Mouse (Mus musculus): ENCODE results near the gene Cblb. TPM values are rescaled to one million over a fixed set of nuclear protein-coding genes. Genes with fewer than 3 reads are reported as not detected.

Gene Cblb
- total and polyA plus RNA-seq, 2 experiments, result 2.5 to 6.9 TPM

DNA sequence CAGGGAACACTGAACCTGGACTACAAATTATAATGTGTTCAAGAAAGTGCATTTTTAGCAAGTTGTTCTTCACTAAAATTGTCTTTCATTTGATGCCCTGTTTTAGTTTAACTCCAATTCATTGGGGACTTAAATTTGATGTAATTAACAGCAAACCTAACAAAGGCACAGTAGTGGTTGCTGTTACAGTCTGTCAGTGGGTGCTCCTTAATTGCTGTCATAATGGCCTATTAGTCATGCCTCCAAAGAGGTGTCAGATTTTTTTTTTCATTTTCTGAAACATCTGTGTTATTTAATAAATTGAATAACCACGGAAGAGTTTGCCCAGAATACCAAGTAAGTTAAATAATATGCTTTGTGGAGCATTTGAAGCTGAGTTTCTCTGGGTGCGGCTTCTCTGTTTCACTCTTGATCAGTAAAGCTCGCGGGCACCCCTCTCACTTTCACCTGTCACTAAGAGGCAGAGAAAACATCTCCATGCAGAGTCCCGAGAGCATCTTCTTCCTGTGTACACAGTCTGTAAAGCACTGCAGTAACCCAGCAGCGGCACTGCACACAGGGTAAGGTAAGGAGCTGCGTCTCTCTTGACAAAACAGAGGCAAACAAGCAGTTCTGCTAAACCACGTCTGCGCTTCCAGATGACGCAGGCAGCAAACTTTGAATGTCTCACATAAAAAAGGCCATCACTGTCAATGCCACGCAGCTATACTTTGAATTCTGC lies 116.1 kb downstream of the Cblb start:
- no peak for DNase-seq (ENCODE audit: extremely low read depth, low read depth, low spot score)
- WGBS, result 95% methylated on average over 11 of the region's 11 CpGs
- Histone ChIP-seq H3K9ac (ENCODE audit: low read depth, low read length) (no peak overlapping the region), H3K4me1 (ENCODE audit: control insufficient read depth, insufficient read depth, low read length) (peaks cover 3% of the 10 kb centered on the region; the same call in 1 of the 2 replicates), H3K27me3 (ENCODE audit: control insufficient read depth, insufficient read depth, low read length) (no peaks in the 10 kb centered on the region), H3K4me3 (ENCODE audit: insufficient read depth, low read depth, low read length) (no peak overlapping the region), H3K27ac (replicated peaks; ENCODE audit: insufficient read depth, low read depth, low read length) (no peak overlapping the region), H3K79me2 (ENCODE audit: control insufficient read depth, insufficient read depth, low read length) (no peaks in the 10 kb centered on the region; the same call in 1 of the 2 replicates), H3K36me3 (ENCODE audit: control insufficient read depth, insufficient read depth, low read length) (peaks cover 4% of the 10 kb centered on the region; the same call in 1 of the 2 replicates)
- TF ChIP-seq POLR2A (IDR thresholded peaks at IDR 0.05; ENCODE audit: extremely low read depth, insufficient read depth, low read length) (no peak), CTCF (IDR thresholded peaks at IDR 0.05; ENCODE audit: low read depth, low read length) (no peak)

DNA sequence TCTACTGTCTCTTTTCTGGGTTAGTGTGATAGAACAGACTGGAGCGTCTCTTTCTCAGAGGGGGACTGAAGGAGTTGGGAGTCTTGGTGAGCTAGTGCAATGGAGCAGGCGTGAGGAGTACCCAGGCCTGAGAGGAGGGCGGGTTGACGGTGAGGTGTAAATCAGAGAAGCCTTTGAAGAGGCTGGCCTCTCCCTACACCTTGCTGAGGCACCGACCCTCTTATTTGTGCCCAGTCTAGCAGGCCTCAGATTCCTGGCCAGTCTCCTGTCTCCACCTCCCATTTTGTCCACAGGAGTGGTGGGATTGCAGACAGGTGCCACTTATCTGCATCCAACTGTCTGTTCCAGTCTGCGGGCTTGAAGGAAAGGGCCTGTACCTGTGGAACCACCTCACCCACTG lies 117.0 kb downstream of the Cblb start:
- Histone ChIP-seq H3K27ac (replicated peaks; ENCODE audit: insufficient read depth, low read depth, low read length) (no peak overlapping the region), H3K4me3 (ENCODE audit: insufficient read depth, low read depth, low read length) (no peak overlapping the region), H3K36me3 (ENCODE audit: control insufficient read depth, insufficient read depth, low read length) (peaks cover 8% of the 10 kb centered on the region; the same call in 1 of the 2 replicates), H3K27me3 (ENCODE audit: control insufficient read depth, insufficient read depth, low read length) (no peaks in the 10 kb centered on the region), H3K79me2 (ENCODE audit: control insufficient read depth, insufficient read depth, low read length) (no peaks in the 10 kb centered on the region; the same call in 1 of the 2 replicates), H3K9ac (ENCODE audit: low read depth, low read length) (no peak overlapping the region), H3K4me1 (ENCODE audit: control insufficient read depth, insufficient read depth, low read length) (peaks cover 3% of the 10 kb centered on the region; the same call in 1 of the 2 replicates)
- WGBS, result 88% methylated on average over 6 of the region's 6 CpGs
- TF ChIP-seq CTCF (IDR thresholded peaks at IDR 0.05; ENCODE audit: low read depth, low read length) (no peak), POLR2A (IDR thresholded peaks at IDR 0.05; ENCODE audit: extremely low read depth, insufficient read depth, low read length) (no peak)
- no peak for DNase-seq (ENCODE audit: extremely low read depth, low read depth, low spot score)

DNA sequence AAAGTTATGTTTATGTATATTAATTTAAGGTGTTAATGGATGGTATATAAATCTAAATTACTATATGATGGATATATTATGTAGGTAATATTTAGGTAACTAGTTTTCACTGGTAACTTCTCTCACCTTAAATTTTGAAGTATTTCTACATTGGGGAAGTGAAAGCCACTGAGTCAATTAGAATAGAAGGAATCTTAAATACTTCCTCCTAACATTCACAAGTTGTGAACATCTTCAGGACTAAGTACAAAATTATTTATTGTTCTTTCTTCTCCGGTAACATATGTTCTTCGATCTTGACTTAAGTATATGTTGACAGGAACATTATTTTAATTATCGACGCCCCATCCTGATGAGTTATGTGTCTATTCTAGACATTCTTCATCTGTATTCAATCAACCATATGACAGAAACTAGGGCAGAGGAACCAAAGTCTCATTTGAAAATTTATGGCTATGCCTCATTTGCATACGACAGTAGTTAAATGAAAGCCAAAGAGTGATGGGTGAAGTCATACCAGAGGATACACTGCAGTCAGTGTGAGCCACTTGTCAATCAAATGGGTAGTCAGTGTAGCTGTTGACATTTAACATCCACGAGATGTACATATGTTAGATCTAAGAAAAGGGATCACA lies 118.2 kb downstream of the Cblb start:
- Histone ChIP-seq H3K79me2 (ENCODE audit: control insufficient read depth, insufficient read depth, low read length) (no peaks in the 10 kb centered on the region; the same call in 1 of the 2 replicates), H3K9ac (ENCODE audit: low read depth, low read length) (no peak overlapping the region), H3K27me3 (ENCODE audit: control insufficient read depth, insufficient read depth, low read length) (no peaks in the 10 kb centered on the region), H3K4me3 (ENCODE audit: insufficient read depth, low read depth, low read length) (no peak overlapping the region), H3K36me3 (ENCODE audit: control insufficient read depth, insufficient read depth, low read length) (peaks cover 8% of the 10 kb centered on the region; the same call in 1 of the 2 replicates), H3K27ac (replicated peaks; ENCODE audit: insufficient read depth, low read depth, low read length) (no peak overlapping the region), H3K4me1 (ENCODE audit: control insufficient read depth, insufficient read depth, low read length) (peaks cover 3% of the 10 kb centered on the region; the same call in 1 of the 2 replicates)
- no peak for TF ChIP-seq POLR2A (IDR thresholded peaks at IDR 0.05; ENCODE audit: extremely low read depth, insufficient read depth, low read length)
- TF ChIP-seq CTCF (IDR thresholded peaks at IDR 0.05; ENCODE audit: low read depth, low read length), result no peak
- WGBS, result 94% methylated on average over 6 of the region's 6 CpGs
- no peak for DNase-seq (ENCODE audit: extremely low read depth, low read depth, low spot score)

DNA sequence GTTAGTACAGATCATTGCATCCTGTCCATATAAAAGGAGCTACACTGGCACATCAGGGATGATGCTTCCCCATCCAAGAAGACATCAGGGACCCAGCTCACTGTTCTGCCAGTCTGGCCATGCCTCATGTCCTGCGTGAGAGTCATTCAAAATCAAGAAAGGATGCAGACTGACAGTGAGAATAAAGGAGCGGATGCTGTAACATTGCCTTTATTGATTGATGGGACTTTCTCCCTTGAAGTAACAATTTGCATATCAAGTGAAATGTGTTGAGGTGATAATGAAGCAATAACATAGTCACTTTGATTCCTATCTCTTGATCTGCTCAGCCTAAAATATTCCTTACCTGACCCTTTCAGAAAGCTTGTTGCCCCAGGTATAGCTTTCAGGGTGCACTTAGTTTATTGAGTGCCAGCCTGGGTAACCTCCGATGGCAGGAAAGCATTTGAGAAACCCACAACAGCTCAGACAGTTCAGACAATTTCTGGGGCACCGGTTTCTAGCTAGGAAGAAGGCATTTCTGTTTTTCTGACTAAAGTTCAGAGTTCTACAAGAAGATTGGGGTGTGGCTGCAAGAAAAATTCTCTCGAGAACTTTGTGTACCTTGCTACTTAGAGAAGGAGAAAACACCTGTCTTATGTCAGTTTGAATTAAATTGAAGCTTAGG lies 124.1 kb downstream of the Cblb start:
- no peak for TF ChIP-seq POLR2A (IDR thresholded peaks at IDR 0.05; ENCODE audit: extremely low read depth, insufficient read depth, low read length)
- no peak for TF ChIP-seq CTCF (IDR thresholded peaks at IDR 0.05; ENCODE audit: low read depth, low read length)
- H3K4me3 ChIP-seq (ENCODE audit: insufficient read depth, low read depth, low read length), result no peak overlapping the region
- DNase-seq (ENCODE audit: extremely low read depth, low read depth, low spot score), result no peak
- no peaks in the 10 kb centered on the region; the same call in 1 of the 2 replicates for H3K79me2 ChIP-seq (ENCODE audit: control insufficient read depth, insufficient read depth, low read length)
- no peak overlapping the region for H3K9ac ChIP-seq (ENCODE audit: low read depth, low read length)
- 95% methylated on average over 5 of the region's 5 CpGs for WGBS
- no peak overlapping the region for H3K27ac ChIP-seq (replicated peaks; ENCODE audit: insufficient read depth, low read depth, low read length)
- peaks cover 15% of the 10 kb centered on the region for H3K36me3 ChIP-seq (ENCODE audit: control insufficient read depth, insufficient read depth, low read length)
- no peaks in the 10 kb centered on the region for H3K27me3 ChIP-seq (ENCODE audit: control insufficient read depth, insufficient read depth, low read length)
- H3K4me1 ChIP-seq (ENCODE audit: control insufficient read depth, insufficient read depth, low read length), result no peaks in the 10 kb centered on the region

DNA sequence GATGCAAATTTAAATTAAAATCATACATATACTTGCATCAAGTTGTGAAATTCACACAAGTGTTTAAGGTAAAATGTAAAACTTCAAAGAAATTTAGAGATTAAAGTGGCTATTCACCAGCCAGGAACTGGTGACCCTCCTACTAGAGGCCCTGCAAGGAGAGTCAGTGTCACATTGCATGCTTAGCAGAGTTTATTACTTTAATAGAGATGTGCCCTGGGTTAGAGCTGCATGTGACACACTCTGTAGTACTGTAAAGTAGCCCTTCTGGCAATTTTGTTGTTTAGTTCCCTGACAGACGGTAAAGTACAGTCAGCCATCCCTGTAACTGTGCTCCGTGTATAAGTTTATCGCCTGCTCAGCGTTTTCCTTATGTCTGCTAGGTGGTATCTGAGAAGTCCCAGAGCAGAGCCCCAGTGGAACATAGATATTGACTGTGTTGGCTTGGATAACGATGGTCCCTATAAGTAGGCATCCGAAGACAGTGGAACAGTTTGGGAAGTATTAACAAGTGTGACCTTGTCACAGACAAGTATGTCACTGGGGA lies 129.0 kb downstream of the Cblb start:
- H3K79me2 ChIP-seq (ENCODE audit: control insufficient read depth, insufficient read depth, low read length), result no peaks in the 10 kb centered on the region; the same call in 1 of the 2 replicates
- 93% methylated on average over 6 of the region's 6 CpGs for WGBS
- H3K9ac ChIP-seq (ENCODE audit: low read depth, low read length), result no peak overlapping the region
- no peaks in the 10 kb centered on the region for H3K27me3 ChIP-seq (ENCODE audit: control insufficient read depth, insufficient read depth, low read length)
- no peak overlapping the region for H3K4me3 ChIP-seq (ENCODE audit: insufficient read depth, low read depth, low read length)
- TF ChIP-seq CTCF (IDR thresholded peaks at IDR 0.05; ENCODE audit: low read depth, low read length) (no peak), POLR2A (IDR thresholded peaks at IDR 0.05; ENCODE audit: extremely low read depth, insufficient read depth, low read length) (no peak)
- H3K27ac ChIP-seq (replicated peaks; ENCODE audit: insufficient read depth, low read depth, low read length), result no peak overlapping the region
- no peaks in the 10 kb centered on the region for H3K4me1 ChIP-seq (ENCODE audit: control insufficient read depth, insufficient read depth, low read length)
- peaks cover 11% of the 10 kb centered on the region for H3K36me3 ChIP-seq (ENCODE audit: control insufficient read depth, insufficient read depth, low read length)
- DNase-seq (ENCODE audit: extremely low read depth, low read depth, low spot score), result no peak
